Mouse (Mus musculus): ENCODE measurements around the gene Morn1.

DNA sequence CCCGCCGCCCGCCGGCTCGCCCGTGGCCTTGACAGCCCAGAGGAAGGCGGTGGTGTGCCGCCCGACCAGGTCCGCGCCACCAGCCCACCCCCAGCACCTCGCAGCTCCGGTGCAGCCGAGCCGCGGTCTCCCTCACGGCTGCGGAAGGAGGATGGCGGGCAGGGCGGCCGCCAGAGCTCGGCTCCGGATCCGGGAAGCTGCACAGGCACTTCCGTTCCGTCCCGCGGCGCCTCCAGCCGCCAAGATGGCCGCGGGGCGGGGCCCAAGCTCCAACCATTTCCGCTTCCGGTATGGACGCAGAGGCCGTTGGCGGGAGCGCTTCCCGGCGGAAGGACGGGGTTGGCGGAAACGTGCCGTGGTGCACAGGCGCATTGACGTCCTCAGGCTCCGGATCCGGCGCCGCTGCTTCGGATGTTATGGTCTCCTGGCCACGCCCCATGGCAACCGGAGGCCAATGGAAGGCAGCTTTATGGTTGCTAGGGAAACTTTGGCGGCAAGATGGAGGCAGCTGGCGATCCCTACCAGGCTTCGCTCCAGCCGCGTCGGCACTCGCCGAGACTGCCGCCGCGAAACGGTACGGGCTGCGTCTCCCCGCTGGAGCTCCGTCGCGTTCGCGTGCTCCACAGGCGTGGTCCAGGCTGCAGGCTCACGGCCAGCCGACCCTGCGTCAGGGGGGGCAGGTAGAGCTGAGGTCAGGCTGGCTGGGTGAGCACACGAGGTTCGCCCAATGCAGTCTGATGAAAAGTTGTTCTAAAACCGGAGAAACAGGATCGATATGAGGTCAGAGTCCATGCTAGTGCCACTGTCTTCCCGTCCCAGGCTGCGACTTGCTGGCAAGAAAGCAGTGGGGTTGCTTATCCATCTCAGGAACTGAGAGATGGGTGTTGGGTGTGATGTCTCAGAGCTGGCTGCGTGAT is at the start of gene Morn1, which contains the start of gene Rer1:
- no peak for TF ChIP-seq EP300 (IDR thresholded peaks at IDR 0.05; ENCODE audit: low read length)
- no peak for TF ChIP-seq CTCF (conservative IDR thresholded peaks at IDR 0.05 in 1 of 2, IDR thresholded peaks at IDR 0.05 in 1 of 2; ENCODE audit: low read depth in 2 of 2, low read length in 2 of 2)
- TF ChIP-seq ETS1 (conservative IDR thresholded peaks at IDR 0.05; ENCODE audit: low read depth, low read length) = no peak
- no peak for TF ChIP-seq USF2 (conservative IDR thresholded peaks at IDR 0.05; ENCODE audit: low read depth, low read length)
- peak; percentile 83 for TF ChIP-seq POLR2A (IDR thresholded peaks at IDR 0.05; ENCODE audit: low read depth, low read length)
- peak; percentile 68 for TF ChIP-seq MAX (IDR thresholded peaks at IDR 0.05; ENCODE audit: low read length)
- no peak for TF ChIP-seq MAZ (IDR thresholded peaks at IDR 0.05; ENCODE audit: low read depth, low read length)

Data from CH12.LX (cell line).